Mouse (Mus musculus) inflammation-experienced regulatory T-cells, adult 16 weeks (primary cell): Measurements from ENCODE around the gene Nelfa. TPM values are rescaled to one million over a fixed set of nuclear protein-coding genes. Genes with fewer than 3 reads are reported as not detected.

Source experiments
- polyA plus RNA-seq: library from polyadenylated mRNA; unstranded; fragments of 100-300 nt; shearing (Covaris generic); gene quantifications from one replicate; pipeline ENCODE4 v1.2.1, GENCODE M21; 2017

The Nelfa gene
- 60.7 TPM for polyA plus RNA-seq

GRCm38 (mm10) chr5:33936120-33936707, at the start of gene Nelfa:
Nelfa (minus strand) TSS chr5:33936413.

DNA sequence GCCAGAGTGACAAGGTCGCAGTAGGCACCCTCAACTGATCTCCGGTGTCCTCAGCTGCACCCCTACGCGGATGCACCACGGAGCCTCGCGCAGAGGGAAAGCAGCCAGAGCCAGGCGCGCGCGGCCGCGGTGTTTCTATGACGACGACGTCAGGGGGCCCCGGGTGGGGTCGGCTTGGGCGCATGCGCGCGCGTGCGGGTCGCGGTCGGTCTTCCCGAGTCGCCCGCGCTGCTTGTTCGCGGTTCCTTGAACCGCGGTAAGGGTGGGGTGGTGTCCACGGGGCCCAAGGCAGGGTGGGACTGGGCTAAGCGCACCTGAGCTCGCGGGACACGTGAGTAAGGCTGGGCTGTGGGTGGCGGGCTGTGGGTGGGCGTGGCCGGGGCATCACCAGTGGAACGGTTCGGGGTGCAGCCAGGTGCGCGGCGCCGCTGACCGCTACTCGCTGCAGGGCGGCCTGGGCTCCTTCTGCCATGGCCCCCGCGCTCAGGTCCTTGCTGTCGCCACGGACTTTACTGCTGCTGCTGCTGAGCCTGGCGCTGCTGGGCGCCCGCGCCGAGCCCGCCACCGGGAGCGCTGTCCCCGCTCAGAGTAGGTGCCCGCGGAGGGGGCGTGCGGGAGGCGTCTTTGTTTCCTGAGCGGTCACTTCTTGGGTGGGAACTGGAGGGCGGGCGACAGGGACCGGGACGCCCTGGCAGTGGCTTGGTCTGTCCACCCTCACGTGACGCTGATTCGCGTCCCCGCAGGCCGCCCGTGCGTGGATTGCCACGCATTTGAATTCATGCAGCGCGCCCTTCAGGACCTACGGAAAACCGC, 47.3 kb upstream of the Nelfa start, which contains the start of gene Gm1673:
Gene Gm1673, plus strand, starts transcription at position 125 of the 813 bp plus-strand sequence.

Other genes with a start within 250 kb of the Nelfa start
- not detected for gene Fgfr3, start 214.7 kb downstream of the Nelfa start, polyA plus RNA-seq
- gene Letm1, start 153.6 kb downstream of the Nelfa start, polyA plus RNA-seq = 35.7 TPM
- gene Nsd2, start 115.7 kb downstream of the Nelfa start, polyA plus RNA-seq = 10.4 TPM
- gene Gm1673, start 47.0 kb upstream of the Nelfa start, polyA plus RNA-seq = not detected
- not detected for gene Nat8l, start 59.6 kb upstream of the Nelfa start, polyA plus RNA-seq
- 0.80 TPM for gene Poln, start 233.0 kb upstream of the Nelfa start, polyA plus RNA-seq
- 105 TPM for gene Haus3, start 233.1 kb upstream of the Nelfa start, polyA plus RNA-seq